Mouse (Mus musculus) small intestine, adult 2 months (tissue): Measurements from ENCODE around the gene Col7a1.

Source experiments
- CTCF ChIP-seq: fragments of 200-500 bp; IDR thresholded peaks from 2 replicates; pipeline ENCODE4 v1.5.1; 2012; ENCODE audit warnings: low read depth, mild to moderate bottlenecking, control low read depth, inconsistent platforms, low read length, moderate library complexity, mixed read lengths; ENCODE audit not compliant: insufficient replicate concordance, insufficient read length; ENCODE audit errors: extremely low read depth
- POLR2A ChIP-seq: fragments of 200-500 bp; IDR thresholded peaks from 2 replicates; pipeline ENCODE4 v1.6.1; 2012; ENCODE audit warnings: low read depth, mild to moderate bottlenecking, control low read depth, inconsistent platforms, low read length, moderate library complexity

DNA sequence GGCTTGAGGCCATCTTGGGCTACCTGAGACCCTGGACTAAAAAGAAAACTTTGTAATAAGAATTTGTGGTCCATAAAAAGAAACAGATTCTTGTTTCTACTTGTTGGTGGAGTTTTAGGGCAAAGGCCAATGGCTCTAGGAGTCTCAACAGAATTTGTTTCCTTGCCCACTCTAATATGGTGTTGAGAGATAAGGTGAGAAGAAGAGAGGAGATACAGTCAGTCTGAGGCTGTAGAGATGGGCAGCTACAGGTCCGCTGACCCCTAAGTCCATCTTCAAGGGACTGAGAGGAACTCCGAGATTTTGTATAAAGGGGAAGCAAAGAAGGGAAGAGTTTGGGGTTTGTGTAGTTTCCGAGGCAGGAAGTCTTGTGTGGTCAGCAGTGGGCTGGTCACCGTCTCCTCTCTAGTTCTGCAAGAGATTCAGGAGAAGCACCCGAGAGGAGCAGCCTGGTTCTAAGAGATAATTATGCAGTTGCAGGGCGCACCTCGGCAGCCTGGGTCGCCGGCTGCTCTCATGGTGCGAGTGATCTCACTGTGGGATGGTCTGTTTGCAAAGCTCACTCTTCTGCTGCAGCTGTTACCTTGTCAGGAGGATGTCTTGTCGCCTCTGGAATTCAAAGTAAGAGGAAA lies 63.7 kb downstream of the Col7a1 start:
- no peak for TF ChIP-seq CTCF
- TF ChIP-seq POLR2A: no peak
